Mouse (Mus musculus): ENCODE results near the gene Spaca4.

DNA sequence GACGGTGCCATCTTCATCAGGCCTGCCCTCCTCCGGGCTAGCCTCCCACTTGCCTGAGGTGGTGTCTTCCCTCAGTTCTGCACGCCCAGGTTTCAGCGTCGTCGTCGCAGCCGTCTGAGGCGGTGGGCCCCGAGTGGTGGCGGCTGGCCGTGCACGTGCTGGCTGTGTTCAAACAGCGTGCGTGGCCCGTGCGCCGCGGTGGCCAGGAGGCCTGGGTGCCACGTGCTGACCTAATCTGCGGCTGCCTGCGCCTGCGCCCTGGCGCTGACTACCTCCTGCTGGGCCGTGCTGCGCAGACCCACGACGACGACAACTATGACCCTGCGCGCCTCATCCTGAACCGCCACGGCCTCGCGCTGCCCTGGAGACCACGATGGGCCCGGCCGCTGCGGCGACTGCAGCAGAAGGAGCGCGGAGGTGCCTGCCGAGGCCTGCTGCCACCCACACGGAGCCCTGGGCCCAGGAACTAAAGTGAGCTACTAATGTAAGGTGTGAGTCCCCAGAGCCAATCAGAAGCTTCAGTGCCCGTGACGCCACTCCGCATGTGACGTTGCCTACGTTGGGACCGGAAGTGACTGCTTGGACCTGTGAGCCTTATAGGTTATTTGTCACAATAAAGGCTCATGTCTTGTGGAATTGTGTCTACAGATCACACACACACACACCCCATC is 31.6 kb downstream of the Spaca4 start, which contains the start of gene Sec1:
- no peak for TF ChIP-seq POLR2A (IDR thresholded peaks at IDR 0.05; ENCODE audit: insufficient read length, low read depth)
- no peak for TF ChIP-seq REST (IDR thresholded peaks at IDR 0.05; ENCODE audit: insufficient read depth, insufficient read length)
- no peak for TF ChIP-seq USF1 (IDR thresholded peaks at IDR 0.05; ENCODE audit: low read depth)
- no peak for TF ChIP-seq POLR2AphosphoS2 (IDR thresholded peaks at IDR 0.05; ENCODE audit: insufficient read length, low read depth)
- no peak for TF ChIP-seq MAX (IDR thresholded peaks at IDR 0.05; ENCODE audit: low read depth)
- TF ChIP-seq TCF12 (IDR thresholded peaks at IDR 0.05; ENCODE audit: insufficient read depth, poor library complexity, severe bottlenecking), result no peak
- TF ChIP-seq E2F4 (IDR thresholded peaks at IDR 0.05; ENCODE audit: insufficient read depth), result no peak
- TF ChIP-seq CEBPB (IDR thresholded peaks at IDR 0.05; ENCODE audit: insufficient read depth, poor library complexity, severe bottlenecking), result no peak

Data from myocyte (in vitro differentiated cells).